Mouse (Mus musculus): ENCODE results near the gene Agbl5.

DNA sequence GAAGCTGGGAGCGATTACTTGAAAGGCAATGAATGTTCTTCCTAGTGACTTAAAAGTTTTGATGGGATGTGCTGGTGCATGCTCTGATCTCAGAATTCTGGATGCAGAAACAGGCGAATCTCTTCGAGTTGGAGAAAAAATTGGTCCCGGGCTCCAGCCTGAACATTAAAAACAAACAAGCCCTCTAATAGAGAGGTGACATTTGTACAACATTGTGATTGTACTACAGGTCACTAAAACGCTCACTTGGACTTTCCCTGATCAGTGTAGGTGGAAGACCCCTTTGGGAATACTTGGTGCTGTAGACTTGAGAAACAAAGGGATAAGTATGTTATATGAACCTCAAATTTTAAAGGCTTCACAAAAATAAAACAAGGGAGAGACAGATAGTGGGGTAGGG is 1.8 kb upstream of the Agbl5 start:
- TF ChIP-seq CTCF (IDR thresholded peaks at IDR 0.05; ENCODE audit: low read depth, low read length), result no peak
- no peak for TF ChIP-seq GATA2 (IDR thresholded peaks at IDR 0.05; ENCODE audit: borderline replicate concordance, low read depth, low read length)
- no peak for TF ChIP-seq TAL1 (conservative IDR thresholded peaks at IDR 0.05; ENCODE audit: low read depth, low read length)
- TF ChIP-seq GATA1 (IDR thresholded peaks at IDR 0.05; ENCODE audit: borderline replicate concordance, low read length), result no peak
- TF ChIP-seq POLR2AphosphoS5 (IDR thresholded peaks at IDR 0.05; ENCODE audit: insufficient replicate concordance, low read depth, low read length), result no peak

All from G1E (cell line).